Mouse (Mus musculus) brain, embryonic 14.5 days (tissue): Measurements from ENCODE around the gene Ptcd1.

Source experiments
- CTCF ChIP-seq: fragments of 200-500 bp; IDR thresholded peaks from 2 replicates; pipeline ENCODE4 v1.5.1; 2012; ENCODE audit warnings: inconsistent platforms, mild to moderate bottlenecking, moderate library complexity, borderline replicate concordance; ENCODE audit not compliant: insufficient read depth, insufficient read length; ENCODE audit errors: extremely low read depth
- POLR2A ChIP-seq: fragments of 200-500 bp; IDR thresholded peaks from 2 replicates; pipeline ENCODE4 v1.6.1; 2012; ENCODE audit warnings: mild to moderate bottlenecking, inconsistent platforms, borderline replicate concordance; ENCODE audit not compliant: poor library complexity, insufficient read depth, insufficient read length, severe bottlenecking; ENCODE audit errors: extremely low read depth

DNA sequence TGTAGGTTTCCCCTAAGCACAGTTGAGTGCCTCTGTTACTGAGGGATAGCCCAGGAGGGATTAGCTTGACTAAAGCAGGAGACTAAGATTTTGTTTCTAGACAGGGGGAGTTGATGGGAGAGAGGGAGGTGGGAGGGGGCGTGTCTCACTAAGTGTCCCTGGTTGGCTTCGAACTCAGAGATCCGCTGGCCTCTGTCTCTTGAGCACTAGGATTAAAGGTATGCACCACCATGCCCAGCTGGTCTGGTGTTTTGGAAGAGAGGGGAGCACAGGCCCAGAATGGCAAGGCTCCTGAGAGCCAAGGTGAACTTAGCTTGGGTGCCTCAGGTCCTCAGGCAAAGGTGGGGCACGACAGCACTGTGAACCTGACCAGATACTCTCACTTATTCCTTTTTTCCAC, 44.4 kb upstream of the Ptcd1 start:
- TF ChIP-seq POLR2A (no peak), CTCF (no peak)
